Mouse (Mus musculus): ENCODE results near the gene Rbm33. TPM values are rescaled to one million over a fixed set of nuclear protein-coding genes. Genes with fewer than 3 reads are reported as not detected.

Rbm33 gene
- total RNA-seq, 2 experiments from 2014 or later, result 37.6 to 40.9 TPM

GRCm38 (mm10) chr5:28399451-28400115 lies 82.7 kb downstream of the Rbm33 start:
- intact Hi-C loops (cut with DNase I), result no loop called here
- no peak for DNase-seq

GRCm38 (mm10) chr5:28402756-28403155 lies 85.8 kb downstream of the Rbm33 start:
- intact Hi-C loops (cut with DNase I), result no loop called here
- DNase-seq, result no peak

- no peak for DNase-seq
- intact Hi-C loops (cut with DNase I), result no loop called here
Observed at GRCm38 (mm10) chr5:28406662-28407061, 89.7 kb downstream of the Rbm33 start.

- DNase-seq, result peak; percentile 21 to 40
- intact Hi-C loops (cut with DNase I), result no loop called here
Observed at GRCm38 (mm10) chr5:28412006-28412685, 95.2 kb downstream of the Rbm33 start.

GRCm38 (mm10) chr5:28413533-28413932 lies 96.6 kb downstream of the Rbm33 start:
- peak; percentile 36 to 52 for DNase-seq
- intact Hi-C loops (cut with DNase I), result no loop called here

- intact Hi-C loops (cut with DNase I), result no loop called here
- DNase-seq, result no peak
Observed at GRCm38 (mm10) chr5:28414076-28414475, 97.2 kb downstream of the Rbm33 start.

GRCm38 (mm10) chr5:28416029-28416428 lies 99.1 kb downstream of the Rbm33 start:
- intact Hi-C loops (cut with DNase I), result no loop called here
- no peak for DNase-seq

- intact Hi-C loops (cut with DNase I), result no loop called here
- DNase-seq, result no peak
Observed at GRCm38 (mm10) chr5:28418734-28419133, 101.8 kb downstream of the Rbm33 start.

- peak in 1 of 2 experiments; percentile 23 for DNase-seq
- intact Hi-C loops (cut with DNase I), result no loop called here
Observed at GRCm38 (mm10) chr5:28419640-28420265, 102.8 kb downstream of the Rbm33 start.

- DNase-seq, result no peak
- intact Hi-C loops (cut with DNase I), result no loop called here
Observed at GRCm38 (mm10) chr5:28423781-28424180, 106.9 kb downstream of the Rbm33 start.

- intact Hi-C loops (cut with DNase I), result no loop called here
Observed at GRCm38 (mm10) chr5:28425926-28426325, 109.0 kb downstream of the Rbm33 start.

GRCm38 (mm10) chr5:28450126-28450890 lies 133.4 kb downstream of the Rbm33 start:
- no peak for DNase-seq

More at GRCm38 (mm10) chr5:28425926-28426325, 109.0 kb downstream of the Rbm33 start:
- no peak for DNase-seq

GRCm38 (mm10) chr5:28451053-28451638 lies 134.2 kb downstream of the Rbm33 start:
- intact Hi-C loops (cut with DNase I), result loop anchor here (1.0 to 10.0 kb wide), 4 partner anchors 581 to 884 kb away; no protein-coding TSS in a partner anchor

More at GRCm38 (mm10) chr5:28450126-28450890, 133.4 kb downstream of the Rbm33 start:
- intact Hi-C loops (cut with DNase I), result loop anchor here (5.0 to 10.0 kb wide), 3 partner anchors 582 to 884 kb away; no protein-coding TSS in a partner anchor

GRCm38 (mm10) chr5:28453086-28453485 lies 136.2 kb downstream of the Rbm33 start:
- no peak for DNase-seq
- intact Hi-C loops (cut with DNase I), result loop anchor here (5.0 to 10.0 kb wide), 3 partner anchors 579 to 882 kb away; no protein-coding TSS in a partner anchor

More at GRCm38 (mm10) chr5:28451053-28451638, 134.2 kb downstream of the Rbm33 start:
- DNase-seq, result peak; percentile 77 to 89

GRCm38 (mm10) chr5:28453523-28453922 lies 136.6 kb downstream of the Rbm33 start:
- intact Hi-C loops (cut with DNase I), result loop anchor here (5.0 to 10.0 kb wide), 3 partner anchors 579 to 881 kb away; no protein-coding TSS in a partner anchor

GRCm38 (mm10) chr5:28454546-28454945 lies 137.6 kb downstream of the Rbm33 start:
- intact Hi-C loops (cut with DNase I), result loop anchor here (5.0 to 10.0 kb wide), 3 partner anchors 578 to 880 kb away; no protein-coding TSS in a partner anchor

More at GRCm38 (mm10) chr5:28453523-28453922, 136.6 kb downstream of the Rbm33 start:
- DNase-seq, result no peak

GRCm38 (mm10) chr5:28455721-28456120 lies 138.8 kb downstream of the Rbm33 start:
- intact Hi-C loops (cut with DNase I), result loop anchor here (10.0 kb wide), 1 partner anchor 879 kb away; no protein-coding TSS in a partner anchor
- no peak for DNase-seq

More at GRCm38 (mm10) chr5:28454546-28454945, 137.6 kb downstream of the Rbm33 start:
- no peak for DNase-seq

GRCm38 (mm10) chr5:28456366-28456765 lies 139.4 kb downstream of the Rbm33 start:
- intact Hi-C loops (cut with DNase I), result loop anchor here (10.0 kb wide), 1 partner anchor 878 kb away; no protein-coding TSS in a partner anchor
- no peak for DNase-seq

GRCm38 (mm10) chr5:28457921-28458641 lies 141.2 kb downstream of the Rbm33 start:
- DNase-seq, result no peak
- intact Hi-C loops (cut with DNase I), result loop anchor here (10.0 kb wide), 1 partner anchor 877 kb away; no protein-coding TSS in a partner anchor
